Mouse (Mus musculus): ENCODE data around the gene Lig3.

Gene Lig3

DNA sequence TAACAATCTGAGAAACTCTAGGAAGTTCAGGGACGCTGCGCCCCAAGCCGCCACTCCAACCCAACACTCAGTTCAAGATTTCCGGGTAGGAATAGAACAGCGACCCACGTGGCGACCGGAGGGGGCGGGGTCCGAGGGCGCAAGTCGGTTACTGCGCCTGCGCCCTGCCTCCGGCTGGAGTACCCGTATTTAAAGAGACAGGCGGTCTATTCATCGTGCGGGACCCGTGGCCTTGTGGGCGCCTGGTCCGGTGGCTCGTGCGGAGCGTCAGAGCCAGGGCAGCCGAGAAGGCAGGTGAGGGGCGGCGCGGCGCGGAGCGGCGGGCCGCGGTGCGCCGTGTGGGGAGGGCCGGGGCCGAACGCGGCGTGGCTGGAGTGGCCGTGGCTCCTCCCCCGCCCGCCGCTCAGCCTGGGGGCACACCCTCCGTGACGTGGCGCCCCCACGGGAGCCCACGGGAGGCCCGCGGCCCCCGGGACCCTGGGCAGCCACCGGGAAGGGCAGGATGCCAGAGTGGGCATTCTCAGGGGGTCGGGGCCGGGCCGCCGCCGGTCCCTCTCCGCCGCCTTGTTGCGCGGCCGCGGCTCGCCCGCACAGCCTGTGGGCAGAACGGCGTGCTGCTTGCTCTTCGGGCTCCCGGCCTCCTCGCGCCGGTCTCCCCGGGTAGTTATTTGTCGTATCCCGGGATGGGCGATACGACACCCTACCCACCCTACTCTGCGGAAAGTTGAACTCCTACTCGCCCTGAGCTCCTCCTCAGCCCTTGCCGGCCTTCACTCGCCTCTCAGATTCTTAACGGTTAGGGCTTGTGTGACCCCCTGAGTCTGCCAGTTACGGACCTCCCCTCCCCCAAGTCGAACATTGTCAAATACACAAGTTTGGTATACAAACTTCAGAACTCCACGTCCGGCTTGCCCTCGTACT lies at the start of gene Lig3:
TSS of gene Lig3 (plus strand) at position 126 of the 921 bp plus-strand sequence.
- peak; percentile 90 to 92 for DNase-seq (ENCODE audit: low spot score in 2 of 2)

DNA sequence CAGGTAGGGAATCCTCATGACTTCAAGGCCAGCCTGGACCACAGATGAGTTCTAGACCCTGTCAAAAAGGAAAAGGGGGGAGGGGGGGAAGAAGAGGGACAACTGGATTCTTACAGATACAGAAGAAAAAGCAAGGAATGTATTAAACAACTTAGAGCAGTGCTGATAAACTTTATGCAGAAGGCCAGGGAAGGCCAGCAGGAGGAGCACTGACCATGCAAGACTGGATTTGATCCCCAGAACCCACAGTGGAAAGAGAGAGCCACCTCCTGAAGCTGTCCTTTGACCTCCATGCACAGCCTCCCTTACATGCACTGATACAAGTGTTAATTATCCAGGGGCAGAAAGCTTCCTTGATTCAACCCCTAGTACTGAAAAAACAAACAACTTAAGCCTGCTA lies 46.7 kb upstream of the Lig3 start:
- DNase-seq (ENCODE audit: low spot score in 2 of 2): no peak

DNA sequence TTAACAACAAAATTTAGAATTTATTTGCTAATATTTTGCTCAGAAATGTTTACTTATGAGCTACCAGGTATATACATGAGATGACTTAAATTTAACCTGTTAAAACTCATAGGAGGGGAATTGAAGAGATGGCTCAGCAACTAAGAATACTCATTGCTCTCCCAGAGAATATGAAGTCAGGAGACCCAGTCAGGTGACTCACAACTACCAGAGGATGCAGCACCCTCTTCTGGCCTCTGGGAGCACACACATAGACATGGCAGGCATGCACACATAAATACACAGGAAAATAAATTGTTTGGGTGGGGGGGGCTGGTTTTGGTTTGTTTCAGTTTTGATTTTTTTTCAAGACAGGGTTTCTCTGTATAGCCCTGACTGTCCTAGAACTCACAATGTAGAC lies 41.9 kb upstream of the Lig3 start:
- no peak for DNase-seq (ENCODE audit: low spot score in 2 of 2)

DNA sequence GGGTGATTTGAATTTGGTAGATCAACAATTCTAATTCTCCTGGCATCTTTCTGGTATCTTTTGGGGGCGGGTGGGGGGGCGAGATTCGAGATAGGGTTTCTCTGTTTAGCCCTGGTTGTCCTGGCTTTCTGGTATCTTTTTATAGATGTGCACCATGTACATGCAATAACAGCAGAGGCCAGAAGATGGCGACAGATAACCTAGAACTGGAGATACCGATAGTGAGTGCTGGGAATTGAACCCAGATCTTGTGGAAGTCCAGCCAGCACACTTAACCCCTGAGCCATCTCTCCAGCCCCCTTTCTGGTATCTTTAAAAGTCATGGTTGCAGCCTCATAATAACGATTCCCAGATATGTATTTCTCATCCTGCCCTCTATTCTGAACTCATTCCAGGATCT lies 34.8 kb upstream of the Lig3 start:
- DNase-seq (ENCODE audit: low spot score in 2 of 2): peak; percentile 52 to 65

DNA sequence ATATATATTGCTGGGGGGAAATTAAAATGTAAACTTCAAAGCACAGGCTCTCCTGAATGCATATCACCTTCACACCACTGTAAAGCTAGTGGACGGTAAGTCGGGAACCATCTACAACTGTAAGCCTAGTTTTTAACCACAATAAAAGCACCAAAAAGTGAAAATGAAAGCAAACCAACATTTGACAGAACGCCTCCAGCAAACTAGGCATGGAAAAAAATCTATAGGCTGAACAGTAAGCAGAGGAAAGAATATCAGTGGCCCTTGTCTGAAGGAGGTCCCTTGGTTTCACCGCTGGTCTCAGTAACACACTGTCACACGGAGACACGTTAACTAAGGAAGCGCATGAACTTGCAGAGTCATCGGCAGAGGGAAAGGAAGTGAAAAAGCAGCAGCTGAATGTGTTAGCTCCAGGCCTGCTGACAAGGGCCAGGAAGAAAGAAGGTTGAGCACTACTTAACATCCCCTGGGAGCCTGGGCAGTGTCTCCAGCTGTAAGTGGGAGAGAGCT lies 34.0 kb upstream of the Lig3 start:
- DNase-seq (ENCODE audit: low spot score in 2 of 2): peak; percentile 9 to 15

DNA sequence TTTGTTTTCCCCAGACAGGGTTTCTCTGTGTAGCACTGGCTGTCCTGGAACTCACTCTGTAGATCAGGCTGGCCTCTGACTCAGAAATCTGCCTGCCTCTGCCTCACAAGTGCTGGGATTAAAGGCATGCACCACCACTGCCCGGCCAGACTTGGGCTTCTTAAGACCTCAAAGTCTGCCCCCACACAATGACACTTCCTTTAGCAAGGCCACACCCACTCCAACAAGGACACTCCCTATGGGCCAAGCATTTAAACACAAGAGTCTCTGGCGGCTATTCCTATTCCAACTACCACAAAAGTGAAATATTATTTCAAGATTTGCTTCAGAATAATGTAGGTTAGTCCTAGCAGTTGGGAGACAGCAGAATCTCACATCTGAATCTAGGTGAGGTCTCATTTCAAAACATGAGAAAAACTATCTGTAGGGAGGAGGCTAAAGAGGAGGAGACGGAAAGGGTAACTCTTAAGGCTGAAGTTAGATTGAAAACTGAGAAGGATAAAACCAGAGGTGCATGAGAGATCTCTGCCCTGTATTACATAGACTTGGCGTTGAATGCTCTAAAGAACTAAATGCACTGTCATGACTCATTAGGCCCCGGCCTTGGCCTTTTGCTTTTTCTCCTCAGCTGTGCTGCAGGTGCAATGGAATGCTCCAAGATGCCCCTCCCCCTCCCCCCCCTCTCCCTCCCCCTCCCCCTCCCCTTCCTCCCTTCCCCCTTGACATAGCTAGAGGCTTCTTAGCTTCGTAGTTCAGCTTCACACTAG lies 28.4 kb upstream of the Lig3 start:
- DNase-seq (ENCODE audit: low spot score in 2 of 2): no peak

DNA sequence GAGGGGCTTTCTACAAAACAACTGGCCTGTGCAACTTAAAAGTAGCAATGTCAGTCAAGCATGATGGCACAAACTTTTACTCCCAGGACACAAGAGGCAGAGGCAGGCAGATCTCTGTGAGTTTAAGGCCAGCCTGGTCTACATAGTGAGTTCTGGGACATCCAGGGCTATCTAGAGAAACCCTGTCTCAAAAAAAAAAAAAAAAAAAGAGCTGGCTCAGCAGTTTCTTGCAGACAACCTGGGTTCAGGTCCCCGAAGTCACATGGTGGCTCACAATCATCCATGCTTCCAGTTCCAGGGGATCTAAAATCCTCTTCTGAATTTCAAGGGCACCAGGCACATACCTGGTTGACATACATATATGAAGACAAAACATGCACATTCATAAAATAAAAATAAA lies 25.0 kb upstream of the Lig3 start:
- DNase-seq (ENCODE audit: low spot score in 2 of 2): no peak

DNA sequence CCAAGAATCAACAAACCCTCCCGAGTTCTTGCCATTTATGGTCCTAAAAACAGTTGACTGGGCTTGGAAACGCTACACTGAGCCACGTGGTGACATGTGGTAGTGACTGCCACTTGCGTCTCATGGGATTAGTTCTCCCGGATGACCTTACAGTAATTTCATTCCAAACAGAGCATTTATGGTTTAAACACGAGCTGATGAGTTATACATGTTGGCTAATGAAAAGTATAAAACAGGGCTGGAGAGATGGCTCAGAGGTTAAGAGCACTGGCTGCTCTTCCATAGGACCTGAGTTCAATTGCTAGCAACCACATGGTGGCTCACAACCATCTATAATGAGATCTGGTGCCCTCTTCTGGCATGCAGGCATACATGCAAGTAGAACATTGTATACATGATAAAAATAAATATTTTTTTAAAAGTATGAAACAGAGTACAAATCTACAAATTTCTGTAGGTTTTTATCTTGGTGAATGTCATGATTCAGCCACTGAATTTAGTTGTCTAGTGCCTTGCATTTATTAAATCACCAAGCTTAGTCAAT lies 18.6 kb upstream of the Lig3 start:
- no peak for DNase-seq (ENCODE audit: low spot score in 2 of 2)

DNA sequence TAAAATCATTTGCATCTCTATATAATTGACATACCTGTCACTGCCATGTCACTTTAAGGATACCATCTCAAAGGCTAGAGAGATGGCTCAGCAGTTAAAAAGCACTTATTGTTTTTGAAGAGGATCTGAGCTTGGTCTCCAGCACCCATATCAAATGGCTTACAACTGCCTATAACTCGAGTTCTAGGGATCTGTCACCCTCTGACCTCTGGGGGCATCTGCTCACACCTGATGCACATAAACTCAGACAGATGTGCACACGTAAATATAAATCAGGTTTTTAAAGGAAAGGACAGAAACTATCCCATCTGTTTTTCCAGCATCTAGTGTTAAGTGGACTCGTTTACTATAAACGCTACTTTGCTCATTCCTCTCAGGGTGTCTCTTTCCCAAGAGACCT lies 17.6 kb upstream of the Lig3 start:
- DNase-seq (ENCODE audit: low spot score in 2 of 2): no peak

DNA sequence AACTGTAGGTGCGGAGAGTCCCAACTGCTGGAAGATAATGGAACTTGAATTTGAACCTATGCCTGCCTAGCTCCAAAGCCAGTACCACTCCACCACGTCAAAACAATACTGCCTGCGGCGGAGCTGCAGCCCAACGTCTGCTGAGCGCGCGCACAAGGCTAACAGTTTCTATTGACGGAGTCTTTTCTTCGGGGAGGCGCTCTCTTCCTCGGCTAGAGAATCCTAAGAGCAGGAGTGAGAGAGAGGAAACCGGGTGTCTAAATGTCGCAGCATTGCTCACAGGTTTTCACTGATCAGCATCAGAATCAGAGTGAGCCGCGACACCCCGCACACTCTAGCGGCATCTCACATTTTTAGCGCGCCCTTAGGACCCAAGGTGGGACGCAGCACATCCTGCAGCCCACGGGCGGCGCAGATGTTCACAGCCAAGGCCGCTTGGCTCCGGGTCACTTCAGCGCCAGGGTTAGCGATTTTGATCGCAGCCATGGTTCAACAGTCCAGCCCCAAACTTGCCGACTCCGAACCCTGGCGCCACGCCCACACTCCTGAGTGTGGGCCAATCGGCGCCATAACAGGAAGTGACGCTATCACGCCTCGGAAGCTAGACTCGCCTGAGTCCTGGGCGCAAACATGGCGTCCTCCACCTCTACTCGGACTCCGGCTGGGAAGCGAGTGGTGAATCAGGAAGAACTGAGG lies 17.0 kb upstream of the Lig3 start, which contains the start of the genes Cct6b and Zfp830:
TSS of gene Cct6b (minus strand) at position 580 of the 696 bp plus-strand sequence.
TSS of gene Zfp830 (plus strand) at position 604 of the 696 bp plus-strand sequence.
- peak; percentile 81 to 86 for DNase-seq (ENCODE audit: low spot score in 2 of 2)

DNA sequence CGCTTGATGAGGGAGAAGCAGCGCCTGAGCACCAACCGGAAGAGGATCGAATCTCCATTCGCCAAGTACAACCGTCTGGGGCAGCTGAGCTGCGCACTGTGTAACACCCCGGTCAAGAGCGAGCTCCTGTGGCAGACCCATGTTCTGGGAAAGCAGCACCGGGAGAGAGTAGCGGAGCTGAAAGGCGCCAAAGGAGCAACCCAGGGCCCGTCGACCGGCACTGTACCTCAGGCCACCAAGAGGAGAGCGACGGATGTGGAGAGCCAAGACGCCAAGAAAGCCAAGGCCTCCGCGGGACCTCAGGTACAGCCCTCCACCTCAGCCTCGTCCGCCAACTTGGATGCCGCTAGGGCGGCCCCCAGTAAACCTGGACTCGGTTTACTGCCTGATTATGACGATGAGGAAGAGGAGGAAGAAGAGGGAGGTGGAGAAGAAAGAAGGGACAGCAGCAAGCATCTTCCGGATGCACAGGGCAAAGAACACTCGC lies 16.4 kb upstream of the Lig3 start:
- no peak for DNase-seq (ENCODE audit: low spot score in 2 of 2)

DNA sequence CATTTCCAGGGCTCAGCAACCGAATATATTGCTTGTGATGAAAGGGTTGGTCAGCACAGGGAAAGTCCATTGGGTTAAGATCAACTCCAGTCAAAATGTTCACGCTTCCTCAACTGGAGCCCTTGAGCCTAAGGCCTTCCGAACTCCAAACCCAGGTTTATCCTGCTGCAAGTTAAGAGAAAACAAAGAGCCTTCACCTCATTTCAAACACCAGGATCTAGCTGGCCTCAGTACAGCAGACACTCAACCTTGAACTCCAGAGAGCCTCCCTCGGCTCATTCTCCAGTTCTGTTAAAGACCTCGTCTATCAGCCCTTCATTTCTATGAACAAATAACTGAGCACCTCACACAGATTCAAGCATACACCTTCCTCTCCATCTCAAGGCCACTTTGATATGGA lies 774 bp upstream of the Lig3 start:
- no peak for DNase-seq (ENCODE audit: low spot score in 2 of 2)

DNA sequence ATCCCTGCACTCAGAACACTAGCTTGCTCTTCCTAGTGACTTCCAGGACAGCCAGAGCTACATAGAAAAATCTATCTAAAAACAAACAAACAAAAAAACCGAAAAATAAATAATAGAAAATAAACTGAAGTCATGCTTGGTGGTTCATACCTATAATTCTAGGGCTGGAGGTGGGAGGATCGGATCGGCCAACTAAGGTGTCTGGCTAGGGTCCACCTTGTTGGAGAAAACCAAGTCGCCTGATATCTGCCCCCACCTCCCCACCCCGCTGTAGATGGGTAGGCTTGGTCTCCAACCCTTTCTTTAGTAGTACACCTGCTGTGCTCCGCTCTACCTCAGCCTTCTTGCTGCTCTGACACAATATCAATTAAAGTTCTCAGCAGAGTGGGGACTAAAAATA lies 1.3 kb downstream of the Lig3 start:
- no peak for DNase-seq (ENCODE audit: low spot score in 2 of 2)

DNA sequence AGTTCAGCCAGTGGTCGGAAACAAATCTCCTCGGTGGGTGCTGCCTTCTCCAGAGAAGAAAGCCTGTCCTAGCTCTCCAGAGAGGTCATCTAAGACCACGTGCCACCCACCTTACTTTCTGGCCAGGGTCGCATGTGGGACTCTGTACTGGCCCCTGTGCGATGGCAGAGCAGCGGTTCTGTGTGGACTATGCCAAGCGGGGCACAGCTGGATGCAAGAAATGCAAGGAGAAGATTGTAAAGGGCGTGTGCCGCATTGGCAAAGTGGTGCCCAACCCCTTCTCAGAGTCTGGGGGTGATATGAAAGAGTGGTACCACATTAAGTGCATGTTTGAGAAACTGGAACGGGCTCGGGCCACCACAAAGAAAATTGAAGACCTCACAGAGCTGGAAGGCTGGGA lies 2.5 kb downstream of the Lig3 start:
- no peak for DNase-seq (ENCODE audit: low spot score in 2 of 2)

DNA sequence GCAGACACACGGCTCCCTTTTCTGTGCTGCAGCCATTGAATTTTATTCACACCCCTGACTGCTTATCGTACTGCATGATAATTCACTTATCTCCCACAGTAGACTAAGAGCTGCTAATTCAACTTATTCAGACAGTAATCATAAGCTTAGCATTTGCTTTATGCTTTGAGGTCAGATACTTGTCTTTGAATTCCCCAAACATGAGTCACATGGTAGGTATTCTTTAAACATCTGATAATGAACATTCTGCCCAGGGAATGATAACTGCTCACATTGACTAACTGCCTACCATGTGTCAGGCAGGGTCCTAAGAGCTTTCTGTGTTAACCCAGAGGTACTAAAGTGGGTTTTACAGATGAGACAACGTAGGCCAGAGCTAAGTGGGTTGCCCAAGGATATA lies 25.7 kb downstream of the Lig3 start:
- no peak for DNase-seq (ENCODE audit: low spot score in 2 of 2)

DNA sequence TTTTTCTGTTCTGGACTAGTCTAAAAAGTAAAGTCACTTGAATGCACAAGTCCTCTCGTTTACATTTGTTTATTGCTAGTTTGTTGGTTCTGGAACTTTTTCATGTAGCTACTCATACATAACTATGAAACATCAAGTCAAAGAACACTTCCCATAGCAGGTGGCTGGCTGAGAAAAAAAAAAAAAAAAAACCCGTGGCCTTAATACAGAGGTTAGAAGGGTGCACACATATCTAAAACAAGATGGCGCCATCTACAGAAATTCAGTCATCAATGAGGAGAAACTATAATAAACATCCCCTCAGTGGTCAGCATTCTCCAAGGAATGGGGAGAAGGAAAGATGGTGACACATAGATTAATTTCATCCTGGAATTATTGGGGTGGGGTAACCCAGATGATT lies 26.5 kb downstream of the Lig3 start:
- DNase-seq (ENCODE audit: low spot score in 2 of 2): no peak

DNA sequence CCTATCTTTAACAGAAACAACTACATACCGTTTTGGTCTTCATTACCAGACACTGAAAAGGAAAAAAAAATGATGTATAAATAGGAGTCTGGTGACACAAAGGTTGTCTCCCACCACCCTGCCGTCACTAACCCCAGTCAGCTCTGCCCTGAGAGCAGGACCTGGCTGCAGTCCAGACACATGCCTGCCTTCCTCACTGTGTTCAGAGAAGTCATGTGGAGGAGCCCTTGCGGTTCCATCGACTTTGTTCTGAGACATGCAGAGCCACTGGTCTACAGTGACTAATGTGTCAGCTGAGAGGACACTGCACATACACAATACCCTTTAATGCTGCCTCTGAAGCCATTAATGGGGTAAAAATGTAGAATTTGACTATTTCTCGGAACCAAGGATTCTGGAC lies 27.6 kb downstream of the Lig3 start:
- DNase-seq (ENCODE audit: low spot score in 2 of 2): no peak

DNA sequence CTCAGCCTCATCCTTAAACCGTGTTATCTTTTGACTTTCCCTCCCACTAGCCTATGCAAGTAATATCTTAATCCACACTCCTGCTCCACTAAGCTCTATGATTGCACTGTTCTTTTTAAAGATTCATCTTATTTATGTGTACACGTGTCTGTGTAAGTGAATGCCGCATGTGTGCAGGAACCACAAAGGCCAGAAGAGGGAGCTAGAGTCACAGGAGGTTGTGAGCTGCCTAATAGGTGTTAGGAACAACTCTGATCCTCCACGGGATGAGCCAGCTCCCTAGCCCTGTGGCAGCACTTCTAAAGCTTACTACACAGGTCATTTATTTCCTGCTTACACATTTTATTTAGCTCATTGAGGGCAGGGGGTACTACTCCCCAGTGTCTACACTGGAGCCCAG lies 38.4 kb downstream of the Lig3 start:
- peak; percentile 22 to 37 for DNase-seq (ENCODE audit: low spot score in 2 of 2)

DNA sequence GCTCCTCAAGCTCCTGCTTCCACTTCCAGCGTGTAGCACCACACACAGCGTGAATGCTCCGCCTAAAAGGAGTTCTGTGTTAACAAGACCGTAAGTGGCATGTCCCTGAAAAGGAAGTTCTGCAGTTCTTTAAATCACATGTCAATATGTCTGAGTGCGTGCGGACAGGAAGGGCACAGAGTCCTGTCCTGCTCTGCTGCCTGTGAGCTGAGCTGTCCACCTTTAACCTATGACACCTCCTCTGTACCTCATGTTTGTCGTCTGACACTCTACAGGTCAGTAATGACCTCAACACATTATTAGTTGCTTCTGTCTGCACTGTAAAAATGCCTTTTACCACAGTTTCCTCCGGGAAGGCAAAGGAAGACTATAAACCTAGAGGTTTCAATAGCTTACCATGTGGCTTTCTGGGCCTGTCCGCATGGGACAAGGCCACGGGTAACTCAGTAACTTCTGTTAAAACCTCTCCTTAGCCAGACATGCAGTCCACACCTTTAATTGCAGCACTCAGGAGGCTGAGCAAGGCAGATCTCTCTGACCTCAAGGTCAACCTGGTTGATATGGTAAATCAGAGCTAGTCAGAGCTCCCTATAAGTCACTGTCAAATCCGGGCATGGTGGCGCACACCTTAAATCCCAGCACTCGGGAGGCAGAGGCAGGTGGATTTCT lies 40.0 kb downstream of the Lig3 start:
- no peak for DNase-seq (ENCODE audit: low spot score in 2 of 2)

DNA sequence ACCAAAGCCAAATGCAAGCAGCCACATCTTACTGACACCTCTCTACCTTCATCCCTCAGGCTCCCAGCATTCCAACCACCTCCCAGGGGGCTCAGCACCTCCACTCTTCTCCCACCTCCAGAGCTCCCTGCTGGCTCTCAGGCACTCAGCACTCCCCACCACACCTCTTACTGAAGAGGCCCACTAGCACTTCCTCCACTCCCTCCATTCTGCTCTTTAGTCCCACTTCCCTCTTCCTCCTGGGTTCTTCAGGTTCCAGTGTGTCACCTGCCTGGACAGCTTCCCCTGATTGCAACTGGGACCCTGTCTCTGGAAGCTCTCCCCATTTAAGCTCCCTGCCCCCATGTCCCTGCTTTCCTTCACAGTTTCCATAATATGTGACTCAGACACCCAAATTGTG lies 45.9 kb downstream of the Lig3 start:
- DNase-seq (ENCODE audit: low spot score in 2 of 2): no peak
